12 mouse cellular contexts compared by ENCODE assay signal in genomic region chr8:87861718-87862117, GRCm38 (mm10).
DNase-seq lines count a peak whose midpoint lies in the region; ATAC-seq and TF ChIP-seq lines count a peak whose summit lies in the region.
"Had no signal": no experiment of that assay in that cellular context is flagged by ENCODE, and none has a peak within 500 bp of the region (broad histone marks: within the 10 kb centered on the region; RNA-seq: fewer than 3 reads in every experiment).

No protein-coding gene starts in this region.

- no peak for TF ChIP-seq CTCF in midbrain, postnatal 0 days (IDR thresholded peaks at IDR 0.05)

- peaks cover 52% of the 10 kb centered on the region for H3K4me1 ChIP-seq in forebrain, embryonic 12.5 days
- H3K4me1 ChIP-seq in forebrain, embryonic 15.5 days = peaks cover 28% of the 10 kb centered on the region
- H3K4me1 ChIP-seq in midbrain, embryonic 12.5 days = peaks cover 42% of the 10 kb centered on the region
- peaks cover 4% of the 10 kb centered on the region; the same call in 1 of the 2 replicates for H3K4me1 ChIP-seq in midbrain, postnatal 0 days (ENCODE audit: insufficient read depth, low read length)
- 0 out of 2 replicates have a peak, but pooled peaks cover 3% of the 10 kb centered on the region for H3K4me1 ChIP-seq in stomach, embryonic 15.5 days

- peak overlapping the region; percentile 61; the same call in 1 of the 2 replicates for H3K27ac ChIP-seq in forebrain, embryonic 12.5 days
- no peak overlapping the region for H3K27ac ChIP-seq in forebrain, embryonic 15.5 days (replicated peaks)
- 0 out of 2 replicates have a peak overlapping the region, but pooled peaks have one; percentile 39 for H3K27ac ChIP-seq in midbrain, embryonic 12.5 days (replicated peaks)
- H3K27ac ChIP-seq in midbrain, postnatal 0 days (ENCODE audit: low read depth, low read length) = no peak overlapping the region
- H3K27ac ChIP-seq in stomach, embryonic 15.5 days = peak overlapping the region; percentile 41
- H3K27ac ChIP-seq: heart, embryonic 13.5 days had no signal

- ATAC-seq in forebrain, embryonic 12.5 days (ENCODE audit: low FRiP score) = no peak
- no peak for ATAC-seq in forebrain, embryonic 15.5 days (replicated peaks)
- ATAC-seq in midbrain, embryonic 12.5 days (ENCODE audit: low FRiP score, low read depth) = no peak
- no peak for ATAC-seq in midbrain, postnatal 0 days (ENCODE audit: low FRiP score)
- ATAC-seq in stomach, embryonic 15.5 days (ENCODE audit: insufficient read depth, low FRiP score, low read depth) = no peak
- ATAC-seq: liver, postnatal 0 days had no signal

- WGBS in forebrain, embryonic 12.5 days = 41% methylated on average over 5 of the region's 5 CpGs
- 30% methylated on average over 5 of the region's 5 CpGs for WGBS in forebrain, embryonic 15.5 days
- 53% methylated on average over 5 of the region's 5 CpGs for WGBS in midbrain, embryonic 12.5 days
- 44% methylated on average over 5 of the region's 5 CpGs for WGBS in midbrain, postnatal 0 days
- 29% methylated on average over 5 of the region's 5 CpGs for WGBS in stomach, embryonic 15.5 days

- H3K4me3 ChIP-seq in forebrain, embryonic 12.5 days (replicated peaks) = no peak overlapping the region
- no peak overlapping the region for H3K4me3 ChIP-seq in forebrain, embryonic 15.5 days
- H3K4me3 ChIP-seq in midbrain, embryonic 12.5 days = no peak overlapping the region
- H3K4me3 ChIP-seq in midbrain, postnatal 0 days (ENCODE audit: low read depth, low read length) = no peak overlapping the region
- no peak overlapping the region for H3K4me3 ChIP-seq in stomach, embryonic 15.5 days (replicated peaks)
- H3K4me3 ChIP-seq: heart, embryonic 13.5 days had no signal

- no peak for DNase-seq in midbrain, postnatal 0 days (ENCODE audit: low spot score)
- DNase-seq in kidney, postnatal 14 days = peak; percentile 19
- no peak for DNase-seq in spleen, postnatal 4 days (ENCODE audit: low spot score in 2 of 2)
- no peak for DNase-seq in cerebellum, adult 8-10 months
- DNase-seq: adrenal gland, postnatal 10 days; cerebellum, postnatal 36 days; liver, postnatal 0 days had no signal

- peaks cover 18% of the 10 kb centered on the region for H3K36me3 ChIP-seq in forebrain, embryonic 12.5 days (replicated peaks)
- no peaks in the 10 kb centered on the region for H3K36me3 ChIP-seq in forebrain, embryonic 15.5 days
- H3K36me3 ChIP-seq in midbrain, embryonic 12.5 days = peaks cover 15% of the 10 kb centered on the region
- 0 out of 2 replicates have a peak, but pooled peaks cover 3% of the 10 kb centered on the region for H3K36me3 ChIP-seq in midbrain, postnatal 0 days (ENCODE audit: insufficient read depth, low read length)
- H3K36me3 ChIP-seq in stomach, embryonic 15.5 days = no peaks in the 10 kb centered on the region

- H3K9me3 ChIP-seq in forebrain, embryonic 12.5 days = no peaks in the 10 kb centered on the region
- H3K9me3 ChIP-seq in forebrain, embryonic 15.5 days = no peaks in the 10 kb centered on the region
- no peaks in the 10 kb centered on the region for H3K9me3 ChIP-seq in midbrain, embryonic 12.5 days
- H3K9me3 ChIP-seq in midbrain, postnatal 0 days (ENCODE audit: low read length) = no peaks in the 10 kb centered on the region
- H3K9me3 ChIP-seq in stomach, embryonic 15.5 days = no peaks in the 10 kb centered on the region
- H3K9me3 ChIP-seq: heart, embryonic 13.5 days had no signal

- H3K4me2 ChIP-seq in forebrain, embryonic 12.5 days = no peak overlapping the region
- no peak overlapping the region for H3K4me2 ChIP-seq in forebrain, embryonic 15.5 days (replicated peaks)
- H3K4me2 ChIP-seq in midbrain, embryonic 12.5 days (replicated peaks) = no peak overlapping the region
- no peak overlapping the region for H3K4me2 ChIP-seq in midbrain, postnatal 0 days (ENCODE audit: low read depth, low read length, poor library complexity, severe bottlenecking)
- H3K4me2 ChIP-seq in stomach, embryonic 15.5 days = no peak overlapping the region
- H3K4me2 ChIP-seq: heart, embryonic 13.5 days had no signal

- H3K27me3 ChIP-seq in forebrain, embryonic 12.5 days = no peaks in the 10 kb centered on the region
- no peaks in the 10 kb centered on the region for H3K27me3 ChIP-seq in forebrain, embryonic 15.5 days
- H3K27me3 ChIP-seq in midbrain, embryonic 12.5 days = no peaks in the 10 kb centered on the region
- H3K27me3 ChIP-seq in midbrain, postnatal 0 days (ENCODE audit: insufficient read depth, low read length) = no peaks in the 10 kb centered on the region
- H3K27me3 ChIP-seq in stomach, embryonic 15.5 days (replicated peaks) = no peaks in the 10 kb centered on the region
- H3K27me3 ChIP-seq: heart, embryonic 13.5 days had no signal

- no peak overlapping the region for H3K9ac ChIP-seq in forebrain, embryonic 12.5 days
- H3K9ac ChIP-seq in forebrain, embryonic 15.5 days (replicated peaks) = no peak overlapping the region
- H3K9ac ChIP-seq in midbrain, embryonic 12.5 days (replicated peaks) = no peak overlapping the region
- no peak overlapping the region for H3K9ac ChIP-seq in midbrain, postnatal 0 days (replicated peaks; ENCODE audit: low read length, poor library complexity, severe bottlenecking)
- H3K9ac ChIP-seq in stomach, embryonic 15.5 days = no peak overlapping the region
- H3K9ac ChIP-seq: heart, embryonic 13.5 days; liver, postnatal 0 days had no signal

Comparison
In these comparisons a context has a peak if more than half of its experiments do, and no peak if none do; other contexts are left out.
1. H3K27ac ChIP-seq: peak in forebrain, embryonic 12.5 days (single experiment), midbrain, embryonic 12.5 days (single experiment) and stomach, embryonic 15.5 days (single experiment); none in forebrain, embryonic 15.5 days (single experiment) and midbrain, postnatal 0 days (single experiment).